Mouse (Mus musculus): ENCODE results near the gene Zdhhc12.
"Not testable (repeated sequence)": the region's sequence is repeated elsewhere in the genome, so short reads cannot be mapped to it uniquely, and the experiment has no call there.

Gene Zdhhc12

DNA sequence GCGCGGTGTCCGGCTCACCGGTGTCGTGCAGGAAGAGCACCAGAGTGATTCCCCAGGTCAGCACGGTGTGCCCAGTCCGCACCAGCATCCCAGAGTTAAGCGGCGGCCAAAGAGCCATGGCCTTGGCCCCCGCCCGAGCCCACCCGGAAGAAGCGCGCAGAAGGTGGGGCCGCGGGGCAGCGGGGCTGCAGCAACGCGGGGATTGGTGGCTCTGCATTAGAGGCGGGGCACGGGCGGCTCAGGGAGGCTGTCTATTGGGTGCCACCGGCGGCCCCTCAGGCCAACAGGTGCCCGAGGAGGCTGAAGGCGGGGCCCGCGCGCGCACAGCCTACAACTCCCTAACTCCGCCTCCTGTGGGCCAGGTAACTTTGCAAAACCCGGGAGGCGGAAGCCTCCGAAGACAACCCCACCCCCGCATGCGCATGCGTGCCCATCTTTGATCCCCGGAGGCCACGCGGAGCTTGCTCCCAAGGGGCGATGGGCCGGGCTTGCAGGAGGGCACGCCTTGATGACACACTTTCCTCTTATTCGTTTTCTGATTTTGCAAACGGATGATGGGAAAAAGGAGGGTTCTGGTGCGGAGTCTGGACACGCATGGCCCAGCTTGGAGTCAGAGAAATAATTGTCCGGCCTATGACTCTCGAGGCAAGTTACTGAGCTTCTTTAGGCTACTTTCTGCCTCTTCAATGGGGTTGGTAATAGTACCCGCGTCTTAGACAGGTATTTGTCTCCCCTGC is at the start of gene Zdhhc12:
Gene Zdhhc12, minus strand, starts transcription at position 178 of the 737 bp plus-strand sequence.
- DNase-seq = peak; percentile 94 to 96

DNA sequence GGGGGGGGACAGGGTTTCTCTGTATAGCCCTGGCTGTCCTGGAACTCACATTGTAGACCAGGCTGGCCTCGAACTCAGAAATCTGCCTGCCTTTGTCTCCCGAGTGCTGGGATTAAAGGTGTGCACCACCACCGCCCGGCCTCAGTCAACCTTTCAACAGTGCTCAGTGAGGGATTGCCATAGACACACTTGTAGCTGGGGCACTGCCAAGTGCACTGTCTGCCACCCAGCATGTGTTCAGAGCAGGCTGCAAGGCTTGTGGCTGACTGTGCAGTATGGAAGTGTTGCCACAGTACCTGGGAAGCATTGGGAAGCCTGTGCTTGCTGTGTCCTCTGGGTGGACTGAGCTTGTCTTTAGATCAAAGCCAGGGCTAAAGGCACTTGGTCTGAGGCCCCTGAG is 46.6 kb upstream of the Zdhhc12 start:
- DNase-seq = peak in 1 of 2 experiments; percentile 65

DNA sequence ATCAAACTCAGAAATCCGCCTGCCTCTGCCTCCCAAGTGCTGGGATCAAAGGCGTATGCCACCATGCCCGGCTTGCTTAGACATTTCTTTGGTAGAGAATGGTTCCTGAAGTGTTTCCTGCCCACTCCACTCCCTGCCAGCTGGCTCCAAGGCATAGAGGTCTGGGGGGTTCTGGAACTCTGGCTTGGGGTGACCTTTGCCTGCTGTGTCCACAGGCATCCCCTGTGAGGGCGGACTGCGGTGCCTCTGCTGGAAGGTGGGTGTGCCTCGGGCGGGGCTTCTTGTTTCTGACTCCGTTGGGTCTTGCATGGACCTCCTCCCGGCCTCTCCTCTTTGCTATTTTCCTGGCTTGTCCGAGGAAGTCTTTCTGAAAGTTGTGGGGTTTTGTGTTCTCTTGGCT is 43.0 kb upstream of the Zdhhc12 start:
- no peak for DNase-seq

DNA sequence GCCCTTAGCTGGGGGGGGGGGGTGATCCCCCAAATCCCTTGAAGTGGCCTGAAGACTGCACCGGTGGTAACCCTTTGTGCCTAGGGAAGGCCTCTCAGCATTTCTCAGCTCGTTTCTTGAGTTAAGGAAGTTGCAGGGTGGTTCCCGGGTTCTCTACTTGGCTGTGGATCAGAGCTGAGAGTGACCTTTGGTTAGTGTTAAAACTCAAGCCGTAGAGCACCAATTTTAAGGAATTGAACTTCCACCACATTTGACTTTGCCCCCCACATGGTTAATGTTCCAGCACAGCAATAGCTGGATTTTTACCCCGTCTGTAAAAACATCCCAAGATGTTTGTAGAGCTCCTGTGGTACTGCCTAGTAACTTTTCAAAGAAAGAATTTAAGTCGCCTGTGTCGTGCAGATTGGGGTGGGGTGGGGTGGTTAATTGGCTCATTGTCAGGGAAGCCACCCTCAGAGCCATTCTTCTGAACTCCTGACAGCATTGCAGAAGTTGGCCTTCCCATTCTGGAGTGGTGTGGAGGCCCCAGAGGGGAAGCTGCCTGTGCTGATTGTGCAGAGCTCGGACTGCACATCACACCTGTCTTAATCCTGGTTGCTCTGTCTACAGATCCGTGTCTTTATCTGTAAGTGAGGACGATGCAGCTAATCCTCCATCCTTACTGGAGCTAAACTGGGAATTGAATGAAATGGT is 41.6 kb upstream of the Zdhhc12 start:
- no peak for DNase-seq

DNA sequence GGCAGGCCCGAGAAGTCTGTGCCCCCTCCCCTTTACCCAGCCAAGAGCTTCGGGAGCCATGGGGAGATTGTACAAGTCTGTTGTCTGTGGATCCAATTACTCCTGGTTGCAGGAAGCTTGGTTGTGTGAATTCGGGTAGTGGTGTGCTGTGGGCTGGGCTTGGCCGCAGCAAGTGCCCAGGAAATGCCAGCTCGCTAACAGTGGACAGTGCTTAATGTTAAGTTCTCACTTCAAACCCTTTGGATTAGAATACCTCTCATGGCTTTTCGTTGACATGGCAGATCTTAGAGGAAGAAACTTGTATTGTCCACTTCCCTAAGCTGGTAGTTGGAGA is 40.9 kb upstream of the Zdhhc12 start:
- DNase-seq = no peak

DNA sequence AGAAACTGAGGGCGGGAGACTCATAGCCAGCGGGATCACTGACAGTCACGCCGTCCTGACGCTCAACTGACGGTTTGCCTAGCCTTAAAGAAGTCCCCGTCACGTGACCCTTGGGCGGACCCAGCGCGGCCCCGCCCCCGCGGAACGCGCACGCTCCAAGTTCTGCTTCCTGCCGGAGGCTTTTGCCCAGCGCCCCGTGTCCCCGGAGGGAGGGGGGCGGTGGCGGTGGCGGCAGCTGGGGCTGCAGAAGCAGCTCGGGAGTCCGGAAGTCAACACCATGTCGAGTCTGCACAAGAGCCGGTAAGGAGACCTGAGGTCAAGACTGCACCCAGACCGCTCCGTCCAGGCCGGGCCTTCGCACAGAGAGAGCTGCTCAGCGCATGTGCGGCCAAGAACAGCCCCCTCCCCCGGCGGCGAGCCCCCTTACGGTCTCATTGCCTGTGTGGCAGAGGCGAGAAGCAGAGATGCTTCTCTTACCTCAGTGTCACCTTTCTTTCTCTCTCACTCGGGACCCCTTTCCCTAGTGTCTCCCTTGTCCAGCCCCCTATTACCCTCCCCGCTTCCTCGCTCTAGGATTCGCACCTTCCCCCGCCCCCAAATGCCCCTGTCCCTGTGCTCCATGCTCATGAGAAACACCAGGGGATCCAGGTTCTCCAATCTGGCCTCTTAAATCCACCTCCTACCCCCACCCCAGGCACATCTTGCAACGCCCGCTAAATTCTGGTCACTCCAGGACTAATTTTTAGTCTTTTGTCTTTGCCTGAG is 40.3 kb upstream of the Zdhhc12 start, which contains the start of gene Tbc1d13:
Gene Tbc1d13, plus strand, starts transcription at position 134 of the 765 bp plus-strand sequence.
- DNase-seq = peak; percentile 98 to 99

DNA sequence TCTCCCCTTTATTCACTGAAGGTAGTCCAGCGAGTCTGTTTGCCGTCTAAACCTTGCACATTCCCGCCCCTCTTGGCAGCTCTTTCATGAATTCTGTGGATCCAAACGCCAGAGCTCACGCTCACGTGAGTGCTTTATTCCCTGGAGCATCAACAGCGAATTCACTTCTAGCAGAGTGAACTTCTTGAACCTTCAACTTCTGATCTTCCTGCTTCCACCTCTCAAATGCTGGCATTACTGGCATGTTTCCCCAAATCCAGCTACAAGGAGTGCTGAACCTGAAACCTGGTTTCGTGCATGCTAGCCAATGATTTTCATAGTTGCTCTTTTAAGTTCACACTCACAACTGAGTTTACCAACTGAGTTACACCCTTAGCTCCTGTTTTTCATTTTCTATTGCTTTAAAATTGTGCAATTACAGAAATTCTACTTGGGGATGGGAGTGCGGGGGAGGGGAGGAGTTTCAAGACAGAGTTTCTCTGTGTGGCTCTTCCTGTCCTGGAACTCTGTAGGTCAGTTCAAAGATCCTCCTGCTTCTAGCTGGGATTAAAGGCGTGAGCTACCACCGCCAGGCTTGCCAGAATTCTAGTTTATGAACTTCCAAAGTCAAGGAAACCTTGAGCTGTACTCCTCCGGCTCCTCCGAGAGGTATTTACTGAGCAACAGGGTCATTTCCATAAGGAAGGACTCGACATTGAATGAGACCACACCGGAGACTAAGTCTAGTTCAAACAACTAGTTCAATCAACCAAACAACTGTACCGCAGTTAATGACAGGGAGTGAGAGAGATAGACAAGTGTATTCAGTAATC is 39.6 kb upstream of the Zdhhc12 start:
- no peak for DNase-seq

DNA sequence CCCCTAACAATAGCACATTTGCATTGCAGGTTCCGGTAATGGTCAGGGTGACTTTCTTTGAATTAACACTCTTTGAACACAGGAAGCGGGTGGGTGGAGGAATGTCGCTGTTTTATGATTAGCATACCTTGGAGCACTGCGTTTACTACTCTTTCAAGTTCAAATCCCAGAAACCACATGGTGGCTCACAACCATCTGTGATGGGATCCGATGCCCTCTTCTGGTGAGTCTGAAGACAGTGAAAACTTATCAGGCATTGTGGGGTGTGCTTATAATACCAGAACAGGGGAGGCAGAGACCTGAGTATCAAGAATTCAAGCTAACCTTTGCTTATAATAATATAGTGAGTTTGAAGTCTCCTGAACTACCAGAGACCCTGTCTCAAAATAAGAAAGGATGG is 37.8 kb upstream of the Zdhhc12 start:
- DNase-seq = not testable (repeated sequence)

DNA sequence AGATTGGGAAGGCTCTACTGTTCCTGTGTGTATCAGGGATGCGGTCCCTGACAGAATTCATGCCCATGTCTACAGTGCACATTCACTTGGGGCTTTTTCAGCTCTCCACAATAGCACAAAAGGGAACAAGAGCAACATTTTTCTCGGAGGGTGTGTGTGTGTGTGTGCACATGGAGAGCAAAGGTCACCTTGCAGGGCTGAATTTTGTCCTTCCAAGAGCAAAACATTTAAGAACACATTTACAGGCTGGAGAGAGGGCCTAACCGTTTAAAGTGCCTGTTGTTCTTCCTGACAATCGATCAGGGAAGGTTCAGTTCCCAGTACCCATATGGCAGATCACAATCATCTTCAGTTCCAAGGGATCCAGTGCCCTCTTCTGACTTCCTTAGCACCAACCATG is 36.7 kb upstream of the Zdhhc12 start:
- no peak for DNase-seq

DNA sequence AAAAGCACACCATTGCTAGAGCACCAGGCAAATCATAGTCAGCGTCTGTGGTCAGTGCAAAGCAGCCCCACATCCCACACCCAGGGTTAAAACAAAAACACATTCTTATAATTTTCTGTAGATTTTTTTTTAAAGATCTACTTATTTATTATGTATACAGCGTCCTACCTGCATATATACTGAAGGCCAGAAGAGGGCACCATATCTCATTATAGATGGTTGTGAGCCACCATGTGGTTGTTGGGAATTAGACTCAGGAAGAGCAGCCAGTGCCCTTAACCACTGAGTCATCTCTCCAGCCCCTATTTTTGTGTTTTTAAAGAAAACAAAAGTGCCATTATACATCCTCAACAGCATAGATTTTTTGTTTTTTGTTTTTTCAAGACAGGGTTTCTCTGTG is 35.3 kb upstream of the Zdhhc12 start:
- peak; percentile 62 to 69 for DNase-seq

DNA sequence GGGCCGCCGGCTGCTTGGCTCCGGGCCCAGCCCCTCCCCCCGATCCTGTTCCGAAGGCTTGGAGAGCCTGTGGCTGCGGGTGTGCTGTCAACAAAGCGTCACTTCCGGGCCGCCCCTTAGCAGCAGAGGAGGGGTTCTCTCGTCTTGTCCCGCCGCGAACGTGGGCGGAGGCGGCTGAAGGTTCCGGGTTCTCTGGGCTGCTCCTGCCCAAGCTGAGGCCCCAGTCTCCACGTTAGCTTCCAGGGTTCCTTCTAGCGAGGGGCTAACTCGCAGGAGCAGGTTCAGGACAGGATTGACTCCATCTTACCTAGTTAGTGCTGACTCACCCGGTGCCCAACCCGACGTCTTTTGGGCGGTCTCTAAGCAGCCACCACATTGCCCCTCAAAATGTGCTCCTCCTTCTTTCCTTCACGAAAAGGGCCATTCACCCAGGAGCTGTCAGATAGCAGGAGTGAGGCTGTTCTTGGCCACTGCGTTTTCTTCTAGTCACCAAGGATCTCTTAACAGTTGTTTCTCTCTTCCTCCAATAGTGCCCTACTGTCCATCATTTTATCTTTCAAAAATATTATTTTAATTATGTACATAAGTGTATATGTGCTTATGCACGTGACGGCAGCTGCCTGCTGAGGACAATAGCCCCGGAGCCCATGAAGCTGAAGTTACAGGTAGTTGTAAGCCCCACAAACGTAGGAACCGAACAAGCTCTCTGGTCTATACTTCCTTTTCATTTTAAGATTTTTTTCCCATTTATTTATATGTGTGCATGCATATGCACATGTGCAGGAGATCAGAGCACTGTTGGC is 31.2 kb upstream of the Zdhhc12 start, which contains the start of gene Zer1:
Gene Zer1, minus strand, starts transcription at position 114 of the 803 bp plus-strand sequence.
- DNase-seq = peak; percentile 99

DNA sequence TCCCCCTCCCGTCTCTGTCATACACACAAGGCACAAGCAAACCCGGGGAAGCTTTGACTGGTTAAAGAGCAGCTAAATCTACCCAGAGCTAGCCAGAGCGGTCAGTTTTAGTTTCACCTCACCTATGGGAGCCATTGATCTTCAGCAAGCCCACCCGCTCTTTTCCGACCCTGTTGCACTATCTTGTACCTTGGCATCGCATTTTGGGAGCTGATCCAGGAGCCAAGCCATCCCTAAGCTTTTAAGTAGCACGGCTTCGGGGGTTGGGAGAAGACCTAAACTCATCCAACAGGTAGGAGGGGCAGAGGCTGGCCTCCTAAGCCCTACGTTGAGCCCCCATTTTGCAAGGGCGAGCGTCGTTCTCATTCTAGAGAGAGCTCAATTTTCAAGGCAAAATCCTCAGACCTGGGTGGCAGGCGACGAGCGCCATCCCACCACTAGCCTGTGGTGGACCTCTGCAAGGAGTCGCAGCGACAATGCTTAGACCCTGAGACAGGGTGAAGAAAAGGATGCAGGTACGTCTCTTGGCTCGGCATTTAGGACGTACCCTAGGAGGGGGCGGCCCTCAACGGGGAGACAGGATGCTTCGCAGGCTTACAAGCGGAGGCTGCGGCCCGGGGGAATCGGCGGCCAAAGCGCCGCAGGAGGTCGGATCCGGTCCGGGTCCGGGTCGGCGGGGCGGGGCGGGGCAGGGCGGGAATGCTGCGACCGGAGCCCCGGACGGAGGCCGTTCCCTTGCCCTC is 30.5 kb upstream of the Zdhhc12 start:
- peak; percentile 54 to 66 for DNase-seq

DNA sequence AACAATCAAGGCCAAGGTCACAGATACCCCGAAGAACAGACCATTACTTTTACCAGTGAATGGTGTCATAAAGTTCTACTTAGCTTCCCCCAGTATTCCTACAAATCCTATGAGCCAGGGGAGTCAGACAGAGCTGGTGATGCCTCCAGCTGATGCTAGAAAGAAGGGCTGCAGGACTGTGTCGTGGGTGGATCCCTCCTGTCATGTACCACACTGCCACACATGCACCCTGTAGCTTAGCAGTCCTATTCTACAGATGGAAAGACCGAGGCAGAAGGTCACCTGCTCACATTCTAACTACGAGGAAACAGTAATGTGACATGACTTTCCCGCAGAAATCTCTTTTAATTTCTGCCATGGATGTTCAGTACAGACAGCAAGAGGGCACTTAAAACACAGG is 29.3 kb upstream of the Zdhhc12 start:
- no peak for DNase-seq

DNA sequence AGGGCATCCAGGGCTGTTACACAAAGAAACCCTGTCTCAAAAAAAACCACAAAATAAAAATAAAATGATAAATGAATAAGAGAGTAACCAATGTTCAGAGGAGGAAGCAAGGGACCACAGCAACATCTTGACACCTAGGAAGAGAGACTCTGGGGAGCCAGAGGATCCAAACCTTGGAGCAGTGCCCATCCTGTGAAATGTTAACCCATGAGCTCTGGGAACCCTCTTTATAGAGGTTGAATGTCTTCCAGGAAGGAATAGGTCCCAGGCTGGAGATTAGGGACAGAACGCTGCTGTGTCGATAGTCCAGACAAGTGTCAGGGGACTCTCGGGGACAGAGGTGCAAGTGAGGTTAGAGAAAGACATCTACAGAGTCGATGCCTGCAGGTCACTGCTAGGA is 26.8 kb upstream of the Zdhhc12 start:
- no peak for DNase-seq

DNA sequence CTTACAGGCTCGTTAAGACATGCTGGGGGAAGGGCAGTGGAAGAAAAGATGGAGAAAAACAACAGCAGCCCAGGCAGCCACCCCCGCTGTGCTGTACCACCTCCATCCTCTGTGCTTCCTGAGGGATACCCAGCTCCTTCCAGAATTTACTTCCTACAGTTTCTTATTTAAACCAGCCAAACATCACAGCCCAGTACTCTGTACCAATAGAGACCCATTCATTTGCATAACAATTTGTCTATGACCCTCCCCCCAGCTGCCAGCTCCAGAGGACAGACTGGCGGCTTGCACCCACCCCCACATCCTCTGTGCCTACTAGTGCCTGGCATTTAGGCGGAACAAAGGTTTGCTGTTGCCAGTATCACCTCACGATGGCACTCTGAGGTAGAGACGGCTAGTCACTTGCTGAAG is 26.2 kb upstream of the Zdhhc12 start:
- DNase-seq = peak; percentile 48 to 51

DNA sequence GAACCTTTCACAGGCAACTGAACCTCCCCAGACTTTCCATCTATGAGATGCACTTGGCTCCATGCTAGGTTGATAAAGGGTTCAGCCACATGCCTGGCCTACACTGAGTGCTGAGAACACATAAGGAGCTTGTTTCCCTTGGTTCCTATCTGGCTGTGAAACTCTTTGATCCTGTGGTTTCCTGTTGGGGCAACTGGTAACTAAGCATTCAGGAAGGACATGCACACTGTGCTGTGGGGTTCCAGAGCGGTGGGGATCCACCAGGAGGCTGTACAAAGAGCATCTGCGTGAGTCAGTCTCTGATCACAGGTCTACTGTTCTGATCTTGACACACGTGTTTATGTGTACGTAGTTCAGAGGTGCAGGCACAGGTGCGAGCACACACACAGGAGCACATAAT is 19.1 kb upstream of the Zdhhc12 start:
- DNase-seq = no peak

DNA sequence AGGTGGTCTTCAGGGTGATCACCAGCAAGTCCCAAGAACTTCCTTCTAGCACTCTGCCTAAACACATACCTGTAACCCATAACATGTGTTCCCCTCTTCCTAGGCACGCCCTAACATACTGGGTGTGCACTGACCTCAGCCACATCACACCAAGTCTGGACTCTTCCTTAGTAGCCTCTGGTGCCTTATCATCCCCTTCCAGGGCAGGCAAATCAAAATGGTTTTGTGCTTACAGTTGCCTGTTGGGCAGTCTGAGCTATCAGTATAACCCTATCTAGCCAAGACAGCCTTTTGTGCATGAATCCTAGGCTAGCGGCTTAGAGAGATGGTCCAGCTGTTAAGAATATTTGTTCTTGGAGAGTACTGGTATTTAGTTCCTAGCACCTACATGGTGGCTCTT is 18.1 kb upstream of the Zdhhc12 start:
- no peak for DNase-seq

DNA sequence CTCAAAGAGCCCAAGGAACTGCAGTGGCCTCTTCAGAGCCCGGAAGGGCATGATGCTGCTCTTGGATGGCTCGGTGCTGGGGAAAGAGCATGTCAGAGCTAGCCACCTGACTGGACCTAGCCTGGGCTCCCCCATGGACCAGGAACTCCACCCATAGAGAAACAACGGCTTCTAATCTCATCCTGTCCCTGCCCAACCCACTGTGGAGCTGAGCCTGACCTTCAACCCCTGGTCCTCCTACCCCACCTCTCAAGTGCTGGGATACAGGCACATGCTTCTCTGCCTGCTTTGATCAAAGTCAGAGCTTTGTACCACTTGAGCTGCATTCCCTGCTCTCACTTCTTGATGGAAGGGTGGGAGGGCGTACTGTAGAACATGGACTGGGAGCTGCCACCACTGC is 14.8 kb upstream of the Zdhhc12 start:
- no peak for DNase-seq

DNA sequence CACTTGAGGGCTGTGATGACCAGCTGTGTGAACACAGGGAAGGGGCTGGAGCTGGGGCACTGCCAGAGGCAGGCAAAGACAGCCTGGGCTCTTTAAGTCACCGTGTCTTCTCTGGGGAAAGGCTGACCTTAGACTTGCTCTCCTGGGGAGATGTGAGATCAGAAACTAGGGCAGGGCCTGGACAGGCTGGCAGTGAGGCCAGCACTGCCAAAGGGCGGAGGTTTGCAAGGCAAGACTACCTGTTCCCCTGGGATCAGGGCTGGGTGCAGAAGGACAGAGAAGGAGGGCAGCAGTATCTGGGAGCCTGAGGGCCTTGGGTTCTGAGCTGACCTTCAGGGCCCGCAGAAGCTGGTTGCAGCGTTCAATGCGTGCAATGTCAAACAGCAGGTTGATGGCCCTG is 14.2 kb upstream of the Zdhhc12 start:
- DNase-seq = no peak

DNA sequence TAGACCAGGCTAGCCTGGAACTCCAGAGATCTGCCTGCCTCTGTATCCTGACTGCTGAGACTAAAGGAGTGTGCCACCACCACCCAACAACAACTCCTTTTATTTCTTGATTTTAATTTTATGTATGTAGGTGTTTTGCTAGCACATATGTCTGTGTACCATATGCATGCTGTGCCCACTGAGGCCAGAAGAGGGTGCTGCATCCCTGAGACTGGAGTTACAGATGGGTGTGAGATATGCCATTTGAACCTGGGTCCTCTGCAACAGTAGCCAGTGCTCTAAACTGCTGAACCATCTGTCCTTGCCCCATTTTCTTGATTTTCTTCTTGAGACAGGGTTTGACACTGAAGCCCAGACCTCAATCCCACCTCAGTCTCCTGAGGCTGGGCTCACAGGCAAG is 12.9 kb upstream of the Zdhhc12 start:
- peak; percentile 70 to 71 for DNase-seq

DNA sequence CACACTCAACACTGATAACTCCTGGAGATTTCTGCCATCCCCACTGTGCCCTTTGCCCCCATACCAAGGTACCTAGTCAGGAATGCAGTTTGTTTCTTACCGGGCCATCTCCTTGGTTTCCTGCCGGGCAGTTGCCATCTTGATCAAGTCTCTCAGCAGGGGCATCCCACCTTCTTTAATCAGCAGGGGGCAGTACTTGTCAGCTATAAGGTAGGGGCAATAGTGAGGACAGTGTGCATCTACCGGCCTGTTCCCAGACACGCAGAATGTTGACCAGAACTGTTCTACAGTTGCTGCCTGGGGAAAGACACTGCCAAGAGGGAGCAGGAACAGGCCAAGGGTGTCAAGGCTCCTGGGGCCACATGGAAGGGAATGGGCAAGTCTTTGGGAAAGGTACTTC is 6.8 kb upstream of the Zdhhc12 start:
- DNase-seq = no peak

Measured in cerebellum, postnatal 10 days (tissue).